Mouse (Mus musculus): ENCODE measurements around the gene Gm10277. TPM values are rescaled to one million over a fixed set of nuclear protein-coding genes. Genes with fewer than 3 reads are reported as not detected.

Gm10277 gene
- total RNA-seq, 2 experiments from 2014 or later, result not detected

Other genes with a start within 250 kb of the Gm10277 start
- gene Taok1, start 179.9 kb downstream of the Gm10277 start, total RNA-seq (2014; fragmentation: Nextera tagmentation), result 22.9 and 23.6 TPM in 2 replicates
- gene Taok1, start 179.9 kb downstream of the Gm10277 start, total RNA-seq (2017), result 30.2 and 36.7 TPM in 2 replicates
- 60.5 and 62.3 TPM in 2 replicates for gene Nufip2, start 101.6 kb downstream of the Gm10277 start, total RNA-seq (2014; fragmentation: Nextera tagmentation)
- gene Nufip2, start 101.6 kb downstream of the Gm10277 start, total RNA-seq (2017), result 89.1 and 93.7 TPM in 2 replicates
- gene Cryba1, start 62.5 kb downstream of the Gm10277 start, total RNA-seq (2014; fragmentation: Nextera tagmentation), result not detected in 2 replicates
- gene Cryba1, start 62.5 kb downstream of the Gm10277 start, total RNA-seq (2017), result not detected in 2 replicates
- 31.9 and 49.3 TPM in 2 replicates for gene Myo18a, start 24.5 kb downstream of the Gm10277 start, total RNA-seq (2014; fragmentation: Nextera tagmentation)
- 62.6 and 66.5 TPM in 2 replicates for gene Myo18a, start 24.5 kb downstream of the Gm10277 start, total RNA-seq (2017)
- not detected in 2 replicates for gene Pipox, start 106.3 kb upstream of the Gm10277 start, total RNA-seq (2014; fragmentation: Nextera tagmentation)
- gene Pipox, start 106.3 kb upstream of the Gm10277 start, total RNA-seq (2017), result 0.39 and 0.77 TPM in 2 replicates
- not detected in 2 replicates for gene Sez6, start 143.1 kb upstream of the Gm10277 start, total RNA-seq (2014; fragmentation: Nextera tagmentation)
- gene Sez6, start 143.1 kb upstream of the Gm10277 start, total RNA-seq (2017), result not detected in 2 replicates
- 55.7 and 57.7 TPM in 2 replicates for gene Phf12, start 195.0 kb upstream of the Gm10277 start, total RNA-seq (2014; fragmentation: Nextera tagmentation)
- 16.2 and 28.2 TPM in 2 replicates for gene Phf12, start 195.0 kb upstream of the Gm10277 start, total RNA-seq (2017)
- gene Dhrs13, start 244.5 kb upstream of the Gm10277 start, total RNA-seq (2014; fragmentation: Nextera tagmentation), result 7.6 and 14.0 TPM in 2 replicates
- gene Dhrs13, start 244.5 kb upstream of the Gm10277 start, total RNA-seq (2017), result 5.7 and 9.7 TPM in 2 replicates